Comparison of ENCODE assay signal across 13 mouse cellular contexts in the genomic region with DNA sequence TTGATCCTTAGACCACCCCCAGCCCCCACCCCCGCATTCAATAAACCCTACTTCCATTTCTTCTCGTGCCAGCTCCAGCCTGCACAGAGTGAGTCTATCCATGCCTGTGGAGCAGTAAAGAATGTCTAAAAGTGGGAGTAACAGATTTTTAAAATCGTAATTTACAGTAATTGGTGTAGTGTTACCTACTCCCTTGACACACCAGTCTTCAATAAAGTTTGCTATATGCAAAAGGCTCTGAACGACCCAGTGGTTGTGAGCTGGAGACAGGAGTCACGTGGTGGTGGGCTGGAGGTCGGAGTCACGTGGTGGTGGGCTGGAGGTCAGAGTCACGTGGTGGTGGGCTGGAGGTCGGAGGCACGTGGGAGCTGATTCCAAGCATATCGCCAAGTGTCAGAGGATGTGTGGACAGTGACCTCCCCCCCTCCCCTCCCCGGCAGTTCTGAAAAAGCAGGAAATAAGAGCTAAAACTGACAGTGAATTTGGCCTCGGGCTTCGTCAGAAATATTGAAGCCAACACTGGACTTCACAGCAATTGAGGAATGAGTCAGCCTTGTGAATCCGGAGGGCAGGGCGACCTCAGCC.
A peak's percentile ranks its signal among the peaks of the same experiment; 100 is the strongest.
DNase-seq lines count a peak whose midpoint lies in the region; ATAC-seq lines count a peak whose summit lies in the region.
"Had no signal": no experiment of that assay in that cellular context is flagged by ENCODE, and none has a peak within 500 bp of the region (broad histone marks: within the 10 kb centered on the region; RNA-seq: fewer than 3 reads in every experiment).

No protein-coding gene starts in this region.

- H3K27ac ChIP-seq in embryonic facial prominence, embryonic 11.5 days (replicated peaks; ENCODE audit: low read depth, low read length) = no peak overlapping the region
- H3K27ac ChIP-seq in embryonic facial prominence, embryonic 10.5 days (replicated peaks) = no peak overlapping the region
- H3K27ac ChIP-seq in lung, embryonic 16.5 days (ENCODE audit: low read length) = no peak overlapping the region
- H3K27ac ChIP-seq in kidney, embryonic 15.5 days = no peak overlapping the region
- no peak overlapping the region for H3K27ac ChIP-seq in intestine, embryonic 16.5 days (ENCODE audit: low read length)

- ATAC-seq in embryonic facial prominence, embryonic 11.5 days (replicated peaks; ENCODE audit: insufficient number of reproducible peaks, low FRiP score, low TSS enrichment, low read depth) = 0 out of 2 replicates have a peak, but pooled peaks have one; percentile 40
- ATAC-seq in lung, embryonic 16.5 days (ENCODE audit: low read depth) = peak; percentile 77
- peak; percentile 85 for ATAC-seq in kidney, embryonic 15.5 days (replicated peaks; ENCODE audit: low FRiP score)
- ATAC-seq in intestine, embryonic 16.5 days = no peak
- ATAC-seq: hindbrain, embryonic 16.5 days had no signal

- no peak for DNase-seq in embryonic facial prominence, embryonic 11.5 days (ENCODE audit: low spot score)
- DNase-seq in embryonic facial prominence, embryonic 10.5 days (ENCODE audit: low spot score) = no peak
- DNase-seq in lung, postnatal 14 days = no peak
- peak; percentile 75 for DNase-seq in lung, postnatal 10 days
- no peak for DNase-seq in thymus, postnatal 4 days
- DNase-seq: cerebellum, adult 8-10 months; gastrocnemius, postnatal 10 days; midbrain, embryonic 14.5 days had no signal

- no peaks in the 10 kb centered on the region for H3K9me3 ChIP-seq in embryonic facial prominence, embryonic 11.5 days (replicated peaks; ENCODE audit: control insufficient read depth, low read length)
- 0 out of 2 replicates have a peak, but pooled peaks cover 4% of the 10 kb centered on the region for H3K9me3 ChIP-seq in embryonic facial prominence, embryonic 10.5 days
- no peaks in the 10 kb centered on the region for H3K9me3 ChIP-seq in lung, embryonic 16.5 days (ENCODE audit: control insufficient read depth, low read length)
- no peaks in the 10 kb centered on the region for H3K9me3 ChIP-seq in kidney, embryonic 15.5 days (replicated peaks)
- H3K9me3 ChIP-seq in intestine, embryonic 16.5 days (ENCODE audit: control insufficient read depth, low read length) = no peaks in the 10 kb centered on the region

- WGBS in embryonic facial prominence, embryonic 11.5 days = 59% methylated on average over 16 of the region's 16 CpGs
- 72% methylated on average over 16 of the region's 16 CpGs for WGBS in embryonic facial prominence, embryonic 10.5 days
- WGBS in lung, embryonic 16.5 days = 54% methylated on average over 16 of the region's 16 CpGs
- 29% methylated on average over 16 of the region's 16 CpGs for WGBS in kidney, embryonic 15.5 days
- WGBS in intestine, embryonic 16.5 days = 58% methylated on average over 16 of the region's 16 CpGs

- no peak overlapping the region for H3K4me2 ChIP-seq in embryonic facial prominence, embryonic 11.5 days (ENCODE audit: low read depth, low read length)
- H3K4me2 ChIP-seq in lung, embryonic 16.5 days (ENCODE audit: low read depth, low read length) = no peak overlapping the region
- H3K4me2 ChIP-seq in kidney, embryonic 15.5 days = peak overlapping the region; percentile 27; the same call in 1 of the 2 replicates
- no peak overlapping the region for H3K4me2 ChIP-seq in intestine, embryonic 16.5 days (ENCODE audit: low read depth, low read length)

- no peaks in the 10 kb centered on the region for H3K36me3 ChIP-seq in embryonic facial prominence, embryonic 11.5 days (replicated peaks; ENCODE audit: control insufficient read depth, insufficient read depth, low read depth, low read length)
- no peaks in the 10 kb centered on the region for H3K36me3 ChIP-seq in embryonic facial prominence, embryonic 10.5 days (replicated peaks)
- H3K36me3 ChIP-seq in lung, embryonic 16.5 days (ENCODE audit: control insufficient read depth, insufficient read depth, low read length) = no peaks in the 10 kb centered on the region
- no peaks in the 10 kb centered on the region for H3K36me3 ChIP-seq in kidney, embryonic 15.5 days
- no peaks in the 10 kb centered on the region for H3K36me3 ChIP-seq in intestine, embryonic 16.5 days (ENCODE audit: control insufficient read depth, insufficient read depth, low read length)

- H3K9ac ChIP-seq in embryonic facial prominence, embryonic 11.5 days (replicated peaks; ENCODE audit: low read length) = no peak overlapping the region
- H3K9ac ChIP-seq in lung, embryonic 16.5 days (ENCODE audit: low read length) = no peak overlapping the region
- no peak overlapping the region for H3K9ac ChIP-seq in kidney, embryonic 15.5 days
- H3K9ac ChIP-seq in intestine, embryonic 16.5 days (ENCODE audit: low read depth, low read length) = no peak overlapping the region

- no peaks in the 10 kb centered on the region for H3K27me3 ChIP-seq in embryonic facial prominence, embryonic 11.5 days (ENCODE audit: control insufficient read depth, insufficient read depth, low read length)
- peaks cover 8% of the 10 kb centered on the region for H3K27me3 ChIP-seq in embryonic facial prominence, embryonic 10.5 days (replicated peaks; ENCODE audit: low read depth, poor library complexity, severe bottlenecking)
- H3K27me3 ChIP-seq in lung, embryonic 16.5 days (ENCODE audit: control insufficient read depth, insufficient read depth, low read depth, low read length) = no peaks in the 10 kb centered on the region
- no peaks in the 10 kb centered on the region for H3K27me3 ChIP-seq in kidney, embryonic 15.5 days
- H3K27me3 ChIP-seq in intestine, embryonic 16.5 days (replicated peaks; ENCODE audit: control insufficient read depth, insufficient read depth, low read length) = no peaks in the 10 kb centered on the region

- H3K4me1 ChIP-seq in embryonic facial prominence, embryonic 11.5 days (ENCODE audit: control insufficient read depth, insufficient read depth, low read length) = no peaks in the 10 kb centered on the region
- H3K4me1 ChIP-seq in embryonic facial prominence, embryonic 10.5 days = no peaks in the 10 kb centered on the region; the same call in 1 of the 2 replicates
- no peaks in the 10 kb centered on the region for H3K4me1 ChIP-seq in lung, embryonic 16.5 days (replicated peaks; ENCODE audit: control insufficient read depth, insufficient read depth, low read length)
- H3K4me1 ChIP-seq in kidney, embryonic 15.5 days = peaks cover 7% of the 10 kb centered on the region; the same call in 1 of the 2 replicates
- no peaks in the 10 kb centered on the region for H3K4me1 ChIP-seq in intestine, embryonic 16.5 days (ENCODE audit: control insufficient read depth, insufficient read depth, low read length)

- no peak overlapping the region for H3K4me3 ChIP-seq in embryonic facial prominence, embryonic 11.5 days (ENCODE audit: low read depth, low read length)
- H3K4me3 ChIP-seq in embryonic facial prominence, embryonic 10.5 days = no peak overlapping the region
- H3K4me3 ChIP-seq in lung, embryonic 16.5 days (ENCODE audit: low read length) = no peak overlapping the region
- H3K4me3 ChIP-seq in kidney, embryonic 15.5 days (replicated peaks) = no peak overlapping the region
- no peak overlapping the region for H3K4me3 ChIP-seq in intestine, embryonic 16.5 days (ENCODE audit: low read length)
- H3K4me3 ChIP-seq: erythroblast, embryonic 14.5 days had no signal
